Mouse (Mus musculus): ENCODE data around the gene Gm16181.

DNA sequence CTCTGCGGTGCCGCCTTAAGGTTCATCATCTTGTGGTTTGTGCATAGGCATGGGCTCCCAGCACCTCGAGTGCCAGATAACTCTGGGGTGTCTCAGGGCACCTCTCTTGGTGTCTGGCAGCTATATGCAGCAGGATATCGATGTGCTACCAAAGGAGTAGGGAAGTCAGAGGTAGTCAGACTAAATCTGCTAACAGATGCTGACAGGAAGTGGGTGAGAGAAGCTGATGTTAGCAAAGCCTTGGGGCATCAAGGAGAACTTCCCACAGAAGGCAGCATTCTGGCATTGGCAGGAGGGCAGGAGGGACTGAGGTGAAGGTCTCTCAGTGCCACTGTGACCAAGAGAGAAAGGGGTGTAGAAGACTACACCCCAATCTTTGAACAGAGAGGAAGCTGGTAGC lies 30.5 kb upstream of the Gm16181 start:
- no peak for TF ChIP-seq CTCF (conservative IDR thresholded peaks at IDR 0.05; ENCODE audit: insufficient read depth, insufficient read length, low read depth, low read length)
- no peak for TF ChIP-seq POLR2A (IDR thresholded peaks at IDR 0.05; ENCODE audit: low read depth, low read length)

Data from kidney, adult 2 months (tissue).